ENCODE assay signal across 22 mouse cellular contexts in genomic region chr1:133406614-133407013, GRCm38 (mm10). TPM values are rescaled to one million over a fixed set of nuclear protein-coding genes. Genes with fewer than 3 reads are reported as not detected.
A peak's percentile ranks its signal among the peaks of the same experiment; 100 is the strongest.
DNase-seq lines count a peak whose midpoint lies in the region; ATAC-seq lines count a peak whose summit lies in the region.
"Had no signal": no experiment of that assay in that cellular context is flagged by ENCODE, and none has a peak within 500 bp of the region (broad histone marks: within the 10 kb centered on the region; RNA-seq: fewer than 3 reads in every experiment).

No protein-coding gene starts in this region.

- no peak for ATAC-seq in forebrain, embryonic 15.5 days (replicated peaks)
- no peak for ATAC-seq in kidney, embryonic 14.5 days (ENCODE audit: low FRiP score, low TSS enrichment)
- ATAC-seq: CD4-positive, CD25-positive, alpha-beta regulatory T cell, adult 4 months; midbrain, embryonic 15.5 days; Patski had no signal

- 87% methylated on average over 7 of the region's 7 CpGs for WGBS in forebrain, embryonic 10.5 days
- WGBS in forebrain, embryonic 15.5 days: 89% methylated on average over 7 of the region's 7 CpGs
- WGBS in kidney, embryonic 14.5 days: 84% methylated on average over 7 of the region's 7 CpGs

- peaks cover 16% of the 10 kb centered on the region for H3K36me3 ChIP-seq in forebrain, embryonic 10.5 days (replicated peaks)
- no peaks in the 10 kb centered on the region for H3K36me3 ChIP-seq in forebrain, embryonic 15.5 days
- H3K36me3 ChIP-seq in kidney, embryonic 14.5 days (ENCODE audit: control insufficient read depth, insufficient read depth, low read length): no peaks in the 10 kb centered on the region
- H3K36me3 ChIP-seq: hindbrain, embryonic 13.5 days; midbrain, embryonic 15.5 days had no signal

- H3K27ac ChIP-seq in forebrain, embryonic 10.5 days: peak overlapping the region; percentile 66
- H3K27ac ChIP-seq in forebrain, embryonic 15.5 days (replicated peaks): no peak overlapping the region
- 0 out of 2 replicates have a peak overlapping the region, but pooled peaks have one; percentile 26 for H3K27ac ChIP-seq in kidney, embryonic 14.5 days (ENCODE audit: low read depth, low read length)
- H3K27ac ChIP-seq in brown adipose tissue, adult 24 weeks (replicated peaks; ENCODE audit: low read depth, low read length): peak overlapping the region; percentile 26; the same call in 1 of the 2 replicates
- H3K27ac ChIP-seq: midbrain, embryonic 15.5 days had no signal

- H3K4me3 ChIP-seq in forebrain, embryonic 10.5 days: no peak overlapping the region
- H3K4me3 ChIP-seq in forebrain, embryonic 15.5 days: no peak overlapping the region
- no peak overlapping the region for H3K4me3 ChIP-seq in kidney, embryonic 14.5 days (ENCODE audit: low read length)
- no peak overlapping the region for H3K4me3 ChIP-seq in brown adipose tissue, adult 24 weeks (ENCODE audit: insufficient read depth, low read depth, low read length)
- H3K4me3 ChIP-seq: hindbrain, embryonic 13.5 days; megakaryocyte, embryonic 14.5 days; midbrain, embryonic 15.5 days had no signal

- H3K4me2 ChIP-seq in forebrain, embryonic 15.5 days (replicated peaks): no peak overlapping the region
- no peak overlapping the region for H3K4me2 ChIP-seq in kidney, embryonic 14.5 days (replicated peaks; ENCODE audit: low read depth, low read length)
- H3K4me2 ChIP-seq: hindbrain, embryonic 13.5 days; midbrain, embryonic 15.5 days had no signal

- no peak for DNase-seq in forebrain, embryonic 10.5 days (ENCODE audit: extremely low spot score, low spot score)
- DNase-seq in kidney, adult 8-10 months: no peak
- peak; percentile 55 for DNase-seq in lung, postnatal 36 days
- DNase-seq in lung, adult 18-20 months: no peak
- DNase-seq in left cerebral cortex, adult 18-20 months (ENCODE audit: low spot score in 2 of 2): no peak
- DNase-seq: adrenal gland, adult 8-10 months; cerebellum, adult 11 months; cerebellum, postnatal 14 days; embryo, embryonic 11 days; liver had no signal

- 0 out of 2 replicates have a peak, but pooled peaks cover 8% of the 10 kb centered on the region for H3K27me3 ChIP-seq in forebrain, embryonic 10.5 days (ENCODE audit: poor library complexity, severe bottlenecking)
- H3K27me3 ChIP-seq in forebrain, embryonic 15.5 days: no peaks in the 10 kb centered on the region
- H3K27me3 ChIP-seq in kidney, embryonic 14.5 days (ENCODE audit: control insufficient read depth, insufficient read depth, low read length): no peaks in the 10 kb centered on the region
- H3K27me3 ChIP-seq: hindbrain, embryonic 13.5 days; midbrain, embryonic 15.5 days; Patski had no signal

- H3K9ac ChIP-seq in forebrain, embryonic 15.5 days (replicated peaks): no peak overlapping the region
- no peak overlapping the region for H3K9ac ChIP-seq in kidney, embryonic 14.5 days (ENCODE audit: low read depth, low read length)
- H3K9ac ChIP-seq: hindbrain, embryonic 13.5 days; midbrain, embryonic 15.5 days had no signal

- H3K9me3 ChIP-seq in forebrain, embryonic 10.5 days: 0 out of 2 replicates have a peak, but pooled peaks cover 5% of the 10 kb centered on the region
- H3K9me3 ChIP-seq in forebrain, embryonic 15.5 days: no peaks in the 10 kb centered on the region
- H3K9me3 ChIP-seq in kidney, embryonic 14.5 days (ENCODE audit: control insufficient read depth, low read length): no peaks in the 10 kb centered on the region
- H3K9me3 ChIP-seq: hindbrain, embryonic 13.5 days; megakaryocyte, embryonic 14.5 days; midbrain, embryonic 15.5 days had no signal

- peaks cover 53% of the 10 kb centered on the region for H3K4me1 ChIP-seq in forebrain, embryonic 10.5 days
- 0 out of 2 replicates have a peak, but pooled peaks cover 3% of the 10 kb centered on the region for H3K4me1 ChIP-seq in forebrain, embryonic 15.5 days
- peaks cover 21% of the 10 kb centered on the region for H3K4me1 ChIP-seq in kidney, embryonic 14.5 days (ENCODE audit: control insufficient read depth, insufficient read depth, low read length)
- peaks cover 13% of the 10 kb centered on the region for H3K4me1 ChIP-seq in brown adipose tissue, adult 24 weeks (ENCODE audit: control insufficient read depth, insufficient read depth, insufficient read length, low read length)
- H3K4me1 ChIP-seq: megakaryocyte, embryonic 14.5 days had no signal

RNA-seq across cellular contexts. Expression of gene Sox13, which starts 17.6 kb away (rescaled TPM):
- polyA plus RNA-seq in forebrain, embryonic 10.5 days (2016; fragmentation: Nextera tagmentation; extraction: Ambion mirVana): 12.5 and 14.1 TPM in 2 replicates
- 4.6 and 5.1 TPM in 2 replicates for polyA plus RNA-seq in forebrain, embryonic 15.5 days (2015; fragmentation: Nextera tagmentation; extraction: Ambion mirVana)
- 13.8 and 16.2 TPM in 2 replicates for polyA plus RNA-seq in kidney, embryonic 14.5 days (2014; fragmentation: Nextera tagmentation; extraction: Ambion mirVana)
- 5.5 and 6.6 TPM in 2 replicates for polyA plus RNA-seq in brown adipose tissue, adult 24 weeks (2012; ENCODE audit: insufficient read depth, insufficient read length, missing spikeins)
- total RNA-seq in left cerebral cortex, adult 18-20 months (2021): 10 to 100 TPM in 1 of 2 experiments, 1 to 10 TPM in 1; 9.2 to 11.9 TPM
- polyA plus RNA-seq: CD4-positive, CD25-positive, alpha-beta regulatory T cell, adult 4 months had no signal

RNA-seq across cellular contexts. Expression of gene Etnk2, which starts 43.2 kb away (rescaled TPM):
- 1.7 and 2.3 TPM in 2 replicates for polyA plus RNA-seq in forebrain, embryonic 10.5 days (2016; fragmentation: Nextera tagmentation; extraction: Ambion mirVana)
- polyA plus RNA-seq in forebrain, embryonic 15.5 days (2015; fragmentation: Nextera tagmentation; extraction: Ambion mirVana): 5.2 and 5.9 TPM in 2 replicates
- 1.7 and 2.0 TPM in 2 replicates for polyA plus RNA-seq in kidney, embryonic 14.5 days (2014; fragmentation: Nextera tagmentation; extraction: Ambion mirVana)
- polyA plus RNA-seq in brown adipose tissue, adult 24 weeks (2012; ENCODE audit: insufficient read depth, insufficient read length, missing spikeins): not detected in 2 replicates
- 10 to 100 TPM; 11.2 to 11.6 TPM for total RNA-seq in left cerebral cortex, adult 18-20 months (2021)
- polyA plus RNA-seq: CD4-positive, CD25-positive, alpha-beta regulatory T cell, adult 4 months had no signal

RNA-seq across cellular contexts. Expression of gene Ren1, which starts 56.3 kb away (rescaled TPM):
- polyA plus RNA-seq in forebrain, embryonic 10.5 days (2016; fragmentation: Nextera tagmentation; extraction: Ambion mirVana): not detected in 2 replicates
- not detected in 2 replicates for polyA plus RNA-seq in forebrain, embryonic 15.5 days (2015; fragmentation: Nextera tagmentation; extraction: Ambion mirVana)
- polyA plus RNA-seq in kidney, embryonic 14.5 days (2014; fragmentation: Nextera tagmentation; extraction: Ambion mirVana): 50.2 and 92.1 TPM in 2 replicates
- not detected in 2 replicates for polyA plus RNA-seq in brown adipose tissue, adult 24 weeks (2012; ENCODE audit: insufficient read depth, insufficient read length, missing spikeins)
- not detected for total RNA-seq in left cerebral cortex, adult 18-20 months (2021)
- total RNA-seq: gastrocnemius, adult 8-10 months; layer of hippocampus, adult 8-10 months; left cerebral cortex, postnatal 36 days had no signal
- polyA plus RNA-seq: CD4-positive, CD25-positive, alpha-beta regulatory T cell, adult 4 months; forebrain, embryonic 11.5 days; midbrain, embryonic 15.5 days; Patski had no signal

Comparison
In these comparisons a context has a peak if more than half of its experiments do, and no peak if none do; other contexts are left out.
1. RNA of gene Ren1, which starts 56.3 kb away (polyA plus RNA-seq): 50.2 to 92.1 TPM in kidney, embryonic 14.5 days; not detected in forebrain, embryonic 10.5 days, not detected in forebrain, embryonic 15.5 days and not detected in brown adipose tissue, adult 24 weeks; every median in the first group is over 10 times any median in the second.